Mouse (Mus musculus): ENCODE data around the gene Tmem63a.
"Not testable (repeated sequence)": the region's sequence is repeated elsewhere in the genome, so short reads cannot be mapped to it uniquely, and the experiment has no call there.

GRCm38 (mm10) chr1:180938781-180939180 lies 3.4 kb upstream of the Tmem63a start:
- not testable (repeated sequence) for TF ChIP-seq CTCF (IDR thresholded peaks at IDR 0.05; ENCODE audit: low read depth, low read length); POLR2A (IDR thresholded peaks at IDR 0.05; ENCODE audit: insufficient read depth, low read length)
